Comparison of ENCODE assay signal across 19 mouse cellular contexts in genomic region chr16:33760996-33761395, GRCm38 (mm10). TPM values are rescaled to one million over a fixed set of nuclear protein-coding genes. Genes with fewer than 3 reads are reported as not detected.
A peak's percentile ranks its signal among the peaks of the same experiment; 100 is the strongest.
DNase-seq lines count a peak whose midpoint lies in the region; ATAC-seq and TF ChIP-seq lines count a peak whose summit lies in the region.
"Had no signal": no experiment of that assay in that cellular context is flagged by ENCODE, and none has a peak within 500 bp of the region (broad histone marks: within the 10 kb centered on the region; RNA-seq: fewer than 3 reads in every experiment).

No protein-coding gene starts in this region.

- H3K9ac ChIP-seq in hindbrain, embryonic 12.5 days: no peak overlapping the region
- no peak overlapping the region for H3K9ac ChIP-seq in intestine, embryonic 15.5 days
- no peak overlapping the region for H3K9ac ChIP-seq in midbrain, embryonic 16.5 days (ENCODE audit: low read depth, low read length)
- H3K9ac ChIP-seq: limb, embryonic 12.5 days; liver, embryonic 15.5 days; neural tube, embryonic 12.5 days had no signal

- peaks cover 63% of the 10 kb centered on the region for H3K36me3 ChIP-seq in hindbrain, embryonic 10.5 days
- H3K36me3 ChIP-seq in hindbrain, embryonic 12.5 days: peaks cover 7% of the 10 kb centered on the region; the same call in 1 of the 2 replicates
- peaks cover 11% of the 10 kb centered on the region for H3K36me3 ChIP-seq in intestine, embryonic 15.5 days
- no peaks in the 10 kb centered on the region for H3K36me3 ChIP-seq in midbrain, embryonic 16.5 days (ENCODE audit: control insufficient read depth, insufficient read depth, low read length)

- H3K4me1 ChIP-seq in hindbrain, embryonic 10.5 days (replicated peaks): peaks cover 17% of the 10 kb centered on the region; the same call in 1 of the 2 replicates
- 0 out of 2 replicates have a peak, but pooled peaks cover 8% of the 10 kb centered on the region for H3K4me1 ChIP-seq in hindbrain, embryonic 12.5 days
- H3K4me1 ChIP-seq in intestine, embryonic 15.5 days (replicated peaks): peaks cover 10% of the 10 kb centered on the region
- H3K4me1 ChIP-seq in midbrain, embryonic 16.5 days (ENCODE audit: control insufficient read depth, insufficient read depth, low read length): peaks cover 14% of the 10 kb centered on the region

- no peak overlapping the region; the same call in 1 of the 2 replicates for H3K4me2 ChIP-seq in hindbrain, embryonic 12.5 days (replicated peaks)
- H3K4me2 ChIP-seq in intestine, embryonic 15.5 days (replicated peaks): no peak overlapping the region
- H3K4me2 ChIP-seq in midbrain, embryonic 16.5 days (ENCODE audit: low read length): peak overlapping the region; percentile 28
- H3K4me2 ChIP-seq: limb, embryonic 12.5 days; liver, embryonic 15.5 days; neural tube, embryonic 12.5 days had no signal

- H3K27me3 ChIP-seq in hindbrain, embryonic 10.5 days (ENCODE audit: insufficient read depth, poor library complexity, severe bottlenecking): no peaks in the 10 kb centered on the region
- H3K27me3 ChIP-seq in hindbrain, embryonic 12.5 days: no peaks in the 10 kb centered on the region
- H3K27me3 ChIP-seq in intestine, embryonic 15.5 days (replicated peaks): no peaks in the 10 kb centered on the region
- H3K27me3 ChIP-seq in midbrain, embryonic 16.5 days (ENCODE audit: control insufficient read depth, insufficient read depth, low read depth, low read length): no peaks in the 10 kb centered on the region
- H3K27me3 ChIP-seq: limb, embryonic 12.5 days; liver, embryonic 15.5 days; neural tube, embryonic 12.5 days had no signal

- no peaks in the 10 kb centered on the region for H3K9me3 ChIP-seq in hindbrain, embryonic 10.5 days
- no peaks in the 10 kb centered on the region for H3K9me3 ChIP-seq in hindbrain, embryonic 12.5 days (replicated peaks)
- H3K9me3 ChIP-seq in intestine, embryonic 15.5 days: no peaks in the 10 kb centered on the region
- H3K9me3 ChIP-seq in midbrain, embryonic 16.5 days (replicated peaks; ENCODE audit: control insufficient read depth, low read length, poor library complexity, severe bottlenecking): no peaks in the 10 kb centered on the region
- H3K9me3 ChIP-seq: limb, embryonic 12.5 days; liver, embryonic 15.5 days; neural tube, embryonic 12.5 days had no signal

- H3K4me3 ChIP-seq in hindbrain, embryonic 10.5 days: no peak overlapping the region
- H3K4me3 ChIP-seq in hindbrain, embryonic 12.5 days: no peak overlapping the region
- no peak overlapping the region for H3K4me3 ChIP-seq in intestine, embryonic 15.5 days (replicated peaks)
- no peak overlapping the region for H3K4me3 ChIP-seq in midbrain, embryonic 16.5 days (ENCODE audit: low read depth, low read length)
- no peak overlapping the region for H3K4me3 ChIP-seq in left cerebral cortex, adult 2 months
- no peak overlapping the region for H3K4me3 ChIP-seq in gastrocnemius, adult 2 months
- H3K4me3 ChIP-seq: limb, embryonic 12.5 days; liver, embryonic 15.5 days; neural tube, embryonic 12.5 days had no signal

- no peak for DNase-seq in hindbrain, embryonic 10.5 days (ENCODE audit: low spot score)
- peak; percentile 83 for DNase-seq in R1 (ENCODE audit: low read depth, low spot score)
- DNase-seq in left cerebral cortex, adult 2 months (ENCODE audit: extremely low spot score in 1 of 2, low spot score in 2 of 2): no peak
- DNase-seq in gastrocnemius, adult 2 months: no peak
- no peak for DNase-seq in left cerebral cortex, adult 18-20 months (ENCODE audit: low spot score in 2 of 2)
- DNase-seq: adrenal gland, postnatal 14 days; cerebellum, adult 8-10 months; gastrocnemius, postnatal 10 days; heart, postnatal 10 days; kidney, adult 18-20 months; lung, postnatal 10 days; right cerebral cortex, postnatal 4 days; thymus, postnatal 4 days had no signal

- intact Hi-C loops in left cerebral cortex, adult 2 months (cut with DNase I): no loop called here
- intact Hi-C loops in gastrocnemius, adult 2 months (cut with DNase I): no loop called here

- TF ChIP-seq CTCF in left cerebral cortex, adult 2 months (IDR thresholded peaks at IDR 0.05): no peak
- no peak for TF ChIP-seq CTCF in gastrocnemius, adult 2 months (IDR thresholded peaks at IDR 0.05)

- ATAC-seq in hindbrain, embryonic 12.5 days (ENCODE audit: low FRiP score): no peak
- ATAC-seq in intestine, embryonic 15.5 days: no peak
- no peak for ATAC-seq in midbrain, embryonic 16.5 days

- 45% methylated on average over 11 of the region's 11 CpGs for WGBS in hindbrain, embryonic 10.5 days
- WGBS in hindbrain, embryonic 12.5 days: 53% methylated on average over 11 of the region's 11 CpGs
- 80% methylated on average over 11 of the region's 11 CpGs for WGBS in intestine, embryonic 15.5 days
- 32% methylated on average over 11 of the region's 11 CpGs for WGBS in midbrain, embryonic 16.5 days

- H3K27ac ChIP-seq in hindbrain, embryonic 10.5 days: peak overlapping the region; percentile 46; the same call in 1 of the 2 replicates
- H3K27ac ChIP-seq in hindbrain, embryonic 12.5 days: no peak overlapping the region
- H3K27ac ChIP-seq in intestine, embryonic 15.5 days: peak overlapping the region; percentile 54
- no peak overlapping the region for H3K27ac ChIP-seq in midbrain, embryonic 16.5 days (ENCODE audit: low read length)
- H3K27ac ChIP-seq in left cerebral cortex, adult 2 months: no peak overlapping the region
- H3K27ac ChIP-seq in gastrocnemius, adult 2 months: no peak overlapping the region
- H3K27ac ChIP-seq: limb, embryonic 12.5 days; liver, embryonic 15.5 days; neural tube, embryonic 12.5 days had no signal

RNA-seq across cellular contexts. Expression of gene Muc13, which starts 32.8 kb away (rescaled TPM):
- 0.09 and 0.26 TPM in 2 replicates for polyA plus RNA-seq in hindbrain, embryonic 10.5 days (2016; fragmentation: Nextera tagmentation; extraction: Ambion mirVana)
- polyA plus RNA-seq in hindbrain, embryonic 12.5 days (2016; fragmentation: Nextera tagmentation; extraction: Ambion mirVana): 0.12 TPM in 1 of 2 replicates, not detected in the other
- 209 and 261 TPM in 2 replicates for polyA plus RNA-seq in intestine, embryonic 15.5 days (2015; fragmentation: Nextera tagmentation; extraction: Ambion mirVana)
- polyA plus RNA-seq in midbrain, embryonic 16.5 days (2015; fragmentation: Nextera tagmentation; extraction: Ambion mirVana): not detected in 2 replicates
- total RNA-seq in left cerebral cortex, adult 2 months (2021): under 1 TPM; 0.12 to 0.23 TPM
- not detected for total RNA-seq in gastrocnemius, adult 2 months (2021)
- under 1 TPM; 0.16 to 0.19 TPM for total RNA-seq in left cerebral cortex, adult 18-20 months (2021)

Comparison
In these comparisons a context has a peak if more than half of its experiments do, and no peak if none do; other contexts are left out.
1. H3K27ac ChIP-seq: peak in hindbrain, embryonic 10.5 days (single experiment) and intestine, embryonic 15.5 days (single experiment); none in hindbrain, embryonic 12.5 days (single experiment), midbrain, embryonic 16.5 days (single experiment), left cerebral cortex, adult 2 months (single experiment) and gastrocnemius, adult 2 months (single experiment).
2. RNA of gene Muc13, which starts 32.8 kb away (polyA plus RNA-seq): 209 to 261 TPM in intestine, embryonic 15.5 days; 0.12 TPM in hindbrain, embryonic 12.5 days, 0.09 to 0.26 TPM in hindbrain, embryonic 10.5 days and not detected in midbrain, embryonic 16.5 days; every median in the first group is over 100 times any median in the second.